Mouse (Mus musculus) sigmoid colon, adult 10 weeks (tissue): ENCODE measurements around the gene Galk2. TPM values are rescaled to one million over a fixed set of nuclear protein-coding genes. Genes with fewer than 3 reads are reported as not detected.

ENCODE experiments used
- polyA plus RNA-seq: library from polyadenylated mRNA; stranded (reverse); fragments of 350-450 nt; fragmentation: Illumina TruSeq; extraction: RNeasy Lipid Tissue Mini Kit (QIAGEN cat#74804); gene quantifications from one replicate; pipeline ENCODE4 v1.2.3, GENCODE M21; 2014; ENCODE audit warnings: low read depth, low replicate concordance

The Galk2 gene
- polyA plus RNA-seq, result 128 TPM

DNA sequence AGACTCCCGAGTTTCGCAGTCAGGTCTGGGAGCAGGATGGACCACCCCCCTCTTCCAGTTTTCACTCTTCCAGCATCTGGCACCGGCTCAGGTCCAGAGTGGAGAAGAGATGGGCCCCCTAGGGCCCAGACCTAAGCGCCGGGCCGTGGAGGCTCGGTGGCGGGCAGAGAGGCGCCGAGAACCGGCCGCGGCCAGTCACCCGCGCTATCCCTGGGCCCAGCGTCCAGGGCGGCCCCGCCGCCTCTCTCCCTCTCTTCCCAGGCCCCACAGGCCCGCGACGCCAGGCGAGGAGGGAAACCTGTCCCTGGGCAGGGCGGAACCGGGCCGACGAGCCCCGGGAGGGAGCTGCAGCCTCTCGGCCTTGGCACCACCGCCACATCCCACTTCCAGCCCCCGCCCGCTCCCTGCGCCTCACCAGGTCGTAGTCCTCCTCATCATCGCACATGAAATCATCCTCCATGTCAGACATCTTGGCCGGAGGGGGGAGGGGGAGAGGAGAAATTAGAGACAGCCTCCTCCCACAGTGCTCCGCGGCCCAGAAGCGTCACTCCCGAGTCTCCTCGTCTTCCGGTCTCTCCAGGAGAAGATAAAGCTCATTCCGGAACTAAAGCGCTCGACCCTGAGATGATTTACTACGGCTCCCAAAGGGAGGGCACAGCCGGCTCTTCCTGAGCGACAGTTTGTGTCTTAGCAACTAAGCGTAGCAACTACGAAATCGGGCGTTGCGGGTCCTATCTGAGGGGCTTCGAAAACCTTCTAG is at the start of gene Galk2, which contains the start of gene Cops2:
Galk2 (plus strand) TSS at position 589 of the 760 bp plus-strand sequence.
Cops2 (minus strand) TSS at position 619 of the 760 bp plus-strand sequence.

Other genes starting within 250 kb of the Galk2 start
- gene Cep152, start 234.0 kb upstream of the Galk2 start, polyA plus RNA-seq, result 2.9 TPM
- gene Eid1, start 186.0 kb upstream of the Galk2 start, polyA plus RNA-seq, result 206 TPM
- 1.5 TPM for gene Shc4, start 135.0 kb upstream of the Galk2 start, polyA plus RNA-seq
- gene Secisbp2l, start 76.2 kb upstream of the Galk2 start, polyA plus RNA-seq, result 84.6 TPM
- gene Cops2, start within 50 bp of the Galk2 start, polyA plus RNA-seq, result 411 TPM
- 33.9 TPM for gene Fgf7, start 175.5 kb downstream of the Galk2 start, polyA plus RNA-seq